Mouse (Mus musculus) erythroblast, embryonic 14.5 days (primary cell): ENCODE measurements at regions not wholly inside any gene's neighbourhood (a gene's known extent, or its start where the extent isn't known, plus 50 kb on each side); places are given as distances from the start of the nearest gene placed in this dataset.

Experiments
- GATA1 ChIP-seq: IDR thresholded peaks from 2 replicates; pipeline ENCODE4 v1.6.1; 2012; ENCODE audit warnings: low read length, inconsistent platforms, mixed read lengths
- TAL1 ChIP-seq: IDR thresholded peaks from 3 replicates; pipeline ENCODE4 v1.6.1; 2012; ENCODE audit warnings: low read length, inconsistent platforms, mixed read lengths

DNA sequence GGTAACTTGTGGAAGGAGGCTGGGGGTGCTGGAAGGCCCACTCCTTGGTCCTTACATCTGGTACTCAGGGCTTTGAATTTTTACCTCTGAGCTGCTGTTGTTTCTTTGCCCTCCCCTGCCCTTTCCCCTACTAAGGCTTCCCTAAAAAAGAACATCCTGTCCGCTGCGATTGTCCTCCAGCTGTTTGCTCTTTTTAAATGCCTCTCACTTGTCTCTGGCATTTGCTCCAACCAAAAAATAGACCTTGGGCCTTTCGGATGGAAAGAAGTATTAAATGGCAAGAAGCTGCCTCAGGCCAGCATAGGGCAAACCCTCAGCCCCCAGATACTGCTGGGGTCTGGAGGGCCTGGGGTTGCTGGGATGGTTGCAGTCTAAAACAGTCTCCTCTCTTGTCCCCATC is 59.1 kb upstream of the Hes1 start:
- TF ChIP-seq TAL1 (no peak), GATA1 (no peak)
